ENCODE assay signal across 47 mouse cellular contexts in genomic region chr8:121599842-121600241, GRCm38 (mm10). TPM values are rescaled to one million over a fixed set of nuclear protein-coding genes. Genes with fewer than 3 reads are reported as not detected.
"Had no signal": no experiment of that assay in that cellular context is flagged by ENCODE, and none has a peak within 500 bp of the region (broad histone marks: within the 10 kb centered on the region; RNA-seq: fewer than 3 reads in every experiment).

No protein-coding gene starts in this region.

- DNase-seq: left cerebral cortex, postnatal 4 days; liver; liver, embryonic 13.5 days; liver, postnatal 0 days; lung, adult 18-20 months; lung, adult 2 months; lung, embryonic 14.5 days; lung, postnatal 10 days; lung, postnatal 14 days; lung, postnatal 36 days; lung, postnatal 4 days; midbrain, embryonic 14.5 days had no signal

- H3K4me2 ChIP-seq: limb, embryonic 12.5 days; limb, embryonic 13.5 days; limb, embryonic 15.5 days; liver, embryonic 11.5 days; liver, embryonic 12.5 days; liver, embryonic 13.5 days; liver, embryonic 15.5 days; lung, embryonic 14.5 days; lung, embryonic 15.5 days; midbrain, embryonic 11.5 days; midbrain, embryonic 12.5 days; midbrain, embryonic 13.5 days; midbrain, embryonic 15.5 days; neural tube, embryonic 12.5 days had no signal

- H3K27me3 ChIP-seq: limb, embryonic 12.5 days; limb, embryonic 13.5 days; limb, embryonic 15.5 days; liver, embryonic 12.5 days; liver, embryonic 13.5 days; liver, embryonic 15.5 days; lung, embryonic 15.5 days; midbrain, embryonic 12.5 days; midbrain, embryonic 13.5 days; midbrain, embryonic 15.5 days; neural tube, embryonic 12.5 days had no signal

- H3K4me3 ChIP-seq: limb, embryonic 10.5 days; limb, embryonic 12.5 days; limb, embryonic 13.5 days; limb, embryonic 15.5 days; liver, embryonic 12.5 days; liver, embryonic 13.5 days; liver, embryonic 15.5 days; lung, embryonic 15.5 days; megakaryocyte, embryonic 14.5 days; midbrain, embryonic 10.5 days; midbrain, embryonic 12.5 days; midbrain, embryonic 13.5 days; midbrain, embryonic 15.5 days; neural tube, embryonic 12.5 days had no signal

RNA-seq across cellular contexts. Expression of gene Zcchc14, which starts 52.9 kb away (rescaled TPM):
- total RNA-seq: megakaryocyte-erythroid progenitor cell, adult 5-6 weeks; monocyte, adult 5-6 weeks had no signal

RNA-seq across cellular contexts. Expression of gene 1700018B08Rik, which starts 55.7 kb away (rescaled TPM):
- total RNA-seq: left cerebral cortex, adult 8-10 months; left cerebral cortex, postnatal 10 days; left cerebral cortex, postnatal 14 days; left cerebral cortex, postnatal 25 days; left cerebral cortex, postnatal 36 days; left cerebral cortex, postnatal 4 days; liver, adult 2 months; megakaryocyte progenitor cell, adult 5-6 weeks; megakaryocyte, adult 5-6 weeks; megakaryocyte-erythroid progenitor cell, adult 5-6 weeks; midbrain, postnatal 0 days; monocyte, adult 5-6 weeks had no signal
- polyA plus RNA-seq: limb, embryonic 10.5 days; limb, embryonic 11.5 days; limb, embryonic 12.5 days; limb, embryonic 13.5 days; limb, embryonic 14.5 days; limb, embryonic 15.5 days; liver, adult 2 months; liver, embryonic 11.5 days; liver, embryonic 12.5 days; liver, embryonic 13.5 days; liver, embryonic 14.5 days; liver, embryonic 15.5 days; liver, embryonic 16.5 days; liver, postnatal 0 days; lung, adult 2 months; lung, embryonic 14.5 days; lung, embryonic 15.5 days; lung, embryonic 16.5 days; lung, postnatal 0 days; macrophage; midbrain, embryonic 10.5 days; midbrain, embryonic 11.5 days; midbrain, embryonic 12.5 days; midbrain, embryonic 13.5 days; midbrain, embryonic 15.5 days; midbrain, embryonic 16.5 days; midbrain, postnatal 0 days; neural tube, embryonic 11.5 days; neural tube, embryonic 12.5 days had no signal
